Mouse (Mus musculus): Measurements from ENCODE around the gene Myt1l. TPM values are rescaled to one million over a fixed set of nuclear protein-coding genes. Genes with fewer than 3 reads are reported as not detected.

Myt1l gene
- polyA plus RNA-seq, 1 experiment from 2014 or later = 254 TPM

DNA sequence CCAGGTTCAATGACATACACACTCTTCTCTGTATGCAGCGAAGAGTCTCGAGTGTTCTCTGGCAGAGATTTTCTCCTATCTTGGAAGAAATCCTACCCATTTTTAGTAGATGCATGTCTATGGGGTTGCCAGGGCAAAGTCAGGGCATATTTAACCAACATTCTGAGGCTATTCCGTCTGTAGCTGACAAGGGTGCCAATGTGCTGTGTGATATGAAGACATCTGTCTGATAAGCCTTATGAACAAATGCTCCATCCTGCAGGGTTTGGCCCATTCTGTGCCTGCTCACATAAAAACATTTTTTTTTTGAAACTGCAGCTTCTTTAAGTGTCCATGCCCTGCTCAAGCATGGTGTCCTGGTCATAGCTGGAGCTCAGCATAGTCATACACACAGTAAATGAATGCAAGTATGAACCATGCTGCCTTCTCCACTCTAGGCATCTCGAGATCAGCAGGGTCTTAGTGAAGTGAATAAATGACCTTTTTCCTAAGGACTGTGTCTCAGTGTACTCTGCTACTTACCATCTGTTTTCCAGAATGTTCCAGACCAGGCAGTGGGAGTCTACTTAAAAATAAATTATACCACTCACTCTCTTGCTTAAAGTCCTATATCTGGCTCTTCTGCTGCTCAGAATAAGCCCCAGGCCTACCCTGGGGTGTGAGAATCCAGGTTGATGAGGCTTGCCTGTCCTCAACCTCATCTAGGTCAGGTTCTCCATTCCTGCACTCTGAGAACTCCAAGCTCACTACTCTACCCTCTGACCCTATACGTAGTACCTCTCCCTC lies 227.1 kb downstream of the Myt1l start:
- no peak overlapping the region for H3K4me3 ChIP-seq
- 71% methylated on average over 5 of the region's 5 CpGs for WGBS
- no peak overlapping the region for H3K4me2 ChIP-seq (replicated peaks)
- no peaks in the 10 kb centered on the region for H3K27me3 ChIP-seq
- H3K36me3 ChIP-seq = no peaks in the 10 kb centered on the region
- H3K9ac ChIP-seq (replicated peaks) = no peak overlapping the region
- peak; percentile 46; the same call in 1 of the 2 replicates for ATAC-seq (replicated peaks)
- H3K4me1 ChIP-seq = peaks cover 26% of the 10 kb centered on the region
- no peaks in the 10 kb centered on the region for H3K9me3 ChIP-seq
- H3K27ac ChIP-seq (replicated peaks) = peak overlapping the region; percentile 31

DNA sequence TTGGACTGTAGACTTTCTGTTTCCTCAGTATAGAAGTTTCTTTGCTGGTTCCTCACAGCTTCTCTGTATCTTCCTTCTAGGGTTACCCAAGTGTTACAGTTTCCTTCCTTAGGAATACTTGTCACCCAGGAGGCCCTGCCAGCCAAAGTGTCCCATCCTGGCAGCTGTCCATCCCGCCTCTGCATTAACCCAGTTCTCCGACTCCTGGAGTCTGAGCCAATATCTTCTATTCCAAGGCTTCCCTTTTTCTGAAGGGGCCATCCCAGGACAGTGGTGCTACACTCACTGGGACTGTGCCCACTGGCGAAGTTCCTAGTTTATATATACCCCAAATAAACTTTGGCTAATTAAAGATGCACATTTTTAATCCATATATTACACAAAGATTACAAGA lies 227.7 kb downstream of the Myt1l start:
- H3K4me3 ChIP-seq = no peak overlapping the region
- H3K27ac ChIP-seq (replicated peaks) = peak overlapping the region; percentile 31; the same call in 1 of the 2 replicates
- no peak for ATAC-seq (replicated peaks)
- H3K36me3 ChIP-seq = no peaks in the 10 kb centered on the region
- H3K9ac ChIP-seq (replicated peaks) = no peak overlapping the region
- no peak overlapping the region for H3K4me2 ChIP-seq (replicated peaks)
- no peaks in the 10 kb centered on the region for H3K27me3 ChIP-seq
- H3K4me1 ChIP-seq = peaks cover 22% of the 10 kb centered on the region
- no peaks in the 10 kb centered on the region for H3K9me3 ChIP-seq
- WGBS = 69% methylated on average over 3 of the region's 3 CpGs

DNA sequence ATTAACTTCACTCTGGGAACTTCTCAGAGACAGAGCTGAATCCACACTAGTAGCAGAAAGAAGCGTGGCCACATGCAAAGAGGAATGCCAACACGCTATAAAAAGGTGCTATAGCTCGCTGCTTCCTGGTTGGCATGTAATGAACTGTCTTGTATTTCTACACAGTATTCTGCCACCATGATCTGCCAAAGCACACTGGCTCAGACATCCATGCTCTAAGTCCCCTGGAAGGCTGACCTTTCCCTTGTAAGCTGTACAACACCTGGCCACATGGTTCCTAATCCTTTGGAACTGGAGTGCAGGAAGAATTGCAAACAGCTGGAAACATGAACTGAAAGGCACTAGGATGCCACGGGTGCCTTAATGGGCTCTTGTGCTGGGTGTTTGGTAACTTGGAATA lies 232.4 kb downstream of the Myt1l start:
- WGBS = 84% methylated on average over 4 of the region's 4 CpGs
- peaks cover 6% of the 10 kb centered on the region for H3K4me1 ChIP-seq
- ATAC-seq (replicated peaks) = no peak

DNA sequence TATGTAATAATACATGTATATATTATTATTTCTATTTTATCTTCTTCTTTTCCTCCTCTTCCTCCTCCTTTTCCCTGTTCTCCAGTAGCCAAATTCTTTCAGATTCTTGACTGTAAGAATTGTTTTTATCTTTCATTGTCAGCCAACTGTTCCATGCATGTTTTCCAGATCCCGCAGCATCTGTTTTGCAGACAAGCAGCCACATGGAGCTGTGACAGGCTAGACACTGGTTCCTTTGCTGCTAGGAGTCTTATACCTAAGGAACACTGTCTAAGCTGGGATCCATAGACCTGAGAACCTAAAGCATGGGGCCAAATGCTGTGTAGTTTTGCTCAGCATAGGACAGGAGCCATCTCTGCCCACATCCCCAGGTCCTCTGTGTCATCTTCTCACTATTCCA lies 238.0 kb downstream of the Myt1l start:
- 76% methylated on average over 1 of the region's 1 CpGs for WGBS
- Histone ChIP-seq H3K36me3 (no peaks in the 10 kb centered on the region), H3K27me3 (no peaks in the 10 kb centered on the region), H3K4me3 (no peak overlapping the region), H3K27ac (replicated peaks) (no peak overlapping the region), H3K4me2 (replicated peaks) (no peak overlapping the region), H3K9me3 (no peaks in the 10 kb centered on the region), H3K4me1 (0 out of 2 replicates have a peak, but pooled peaks cover 3% of the 10 kb centered on the region), H3K9ac (replicated peaks) (no peak overlapping the region)
- no peak for ATAC-seq (replicated peaks)

More for the DNA sequence above, 232.4 kb downstream of the Myt1l start:
- Histone ChIP-seq H3K4me2 (replicated peaks) (no peak overlapping the region), H3K9ac (replicated peaks) (no peak overlapping the region), H3K27ac (replicated peaks) (0 out of 2 replicates have a peak overlapping the region, but pooled peaks have one; percentile 9), H3K9me3 (no peaks in the 10 kb centered on the region), H3K27me3 (no peaks in the 10 kb centered on the region), H3K4me3 (no peak overlapping the region), H3K36me3 (no peaks in the 10 kb centered on the region)

DNA sequence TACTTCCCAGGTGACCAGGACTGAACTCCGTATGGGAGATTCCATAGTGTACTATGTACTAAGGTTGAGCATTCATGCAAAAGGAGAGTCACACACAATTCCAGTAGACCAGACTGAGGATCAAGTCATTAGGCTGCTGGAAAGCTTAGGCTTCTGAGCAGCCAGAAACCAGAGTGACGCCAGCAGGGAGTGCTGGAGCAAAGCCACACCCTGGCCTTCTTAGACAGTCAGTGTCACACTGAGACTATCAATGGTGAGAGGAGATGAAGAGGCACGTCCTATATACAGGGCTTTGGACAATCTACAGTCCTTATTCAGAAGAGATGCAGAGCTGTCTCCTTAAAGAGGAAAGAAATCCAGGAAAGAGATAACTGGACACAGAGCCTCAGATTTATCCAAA lies 243.6 kb downstream of the Myt1l start:
- Histone ChIP-seq H3K9ac (replicated peaks) (no peak overlapping the region), H3K4me3 (no peak overlapping the region), H3K4me1 (peaks cover 7% of the 10 kb centered on the region), H3K9me3 (no peaks in the 10 kb centered on the region), H3K27me3 (no peaks in the 10 kb centered on the region), H3K4me2 (replicated peaks) (no peak overlapping the region), H3K36me3 (no peaks in the 10 kb centered on the region), H3K27ac (replicated peaks) (no peak overlapping the region; the same call in 1 of the 2 replicates)
- no peak for ATAC-seq (replicated peaks)
- 68% methylated on average over 3 of the region's 3 CpGs for WGBS

DNA sequence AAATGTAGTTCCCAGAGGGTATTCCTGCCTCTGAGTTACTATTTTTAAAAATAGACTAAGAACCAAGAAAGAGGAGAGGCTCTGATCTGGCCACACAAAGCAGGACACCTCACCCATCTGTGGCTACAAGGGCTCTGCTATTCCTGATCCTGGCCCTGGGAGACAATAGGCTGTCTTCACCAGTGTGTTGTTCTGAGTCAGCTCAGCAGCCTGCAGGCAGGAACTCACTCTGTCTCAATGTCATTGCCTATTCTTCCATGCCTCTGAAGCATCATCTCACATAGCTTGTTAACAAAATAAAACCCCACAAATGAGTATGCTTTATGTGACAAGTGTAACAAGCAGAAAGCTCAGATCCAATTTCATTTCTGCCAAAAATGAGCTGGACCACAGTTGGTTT lies 244.2 kb downstream of the Myt1l start:
- H3K27ac ChIP-seq (replicated peaks) = peak overlapping the region; percentile 67
- H3K9ac ChIP-seq (replicated peaks) = no peak overlapping the region
- H3K27me3 ChIP-seq = no peaks in the 10 kb centered on the region
- no peak for ATAC-seq (replicated peaks)
- H3K4me1 ChIP-seq = peaks cover 7% of the 10 kb centered on the region
- H3K4me3 ChIP-seq = no peak overlapping the region
- H3K9me3 ChIP-seq = no peaks in the 10 kb centered on the region
- H3K4me2 ChIP-seq (replicated peaks) = no peak overlapping the region
- no peaks in the 10 kb centered on the region for H3K36me3 ChIP-seq

DNA sequence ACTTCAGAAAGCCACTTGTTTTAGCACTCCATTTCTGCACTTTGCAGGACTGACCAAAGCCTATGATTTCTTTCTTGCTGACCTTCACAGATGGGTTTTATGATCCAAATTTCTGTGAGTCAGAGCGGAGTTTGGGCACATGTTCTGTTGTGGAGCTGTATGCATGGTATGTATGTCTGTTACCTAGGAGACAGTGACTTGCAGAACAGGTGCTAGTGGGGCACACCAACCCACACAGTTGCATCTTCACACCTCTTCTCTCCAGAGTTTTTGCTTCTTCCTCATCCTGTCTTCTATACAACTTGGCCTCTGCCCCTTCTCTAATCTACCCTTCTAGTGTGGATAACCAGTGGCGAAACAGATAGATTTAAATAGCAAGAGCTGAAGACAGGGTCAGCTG lies 250.7 kb downstream of the Myt1l start:
- H3K27me3 ChIP-seq = no peaks in the 10 kb centered on the region
- H3K4me2 ChIP-seq (replicated peaks) = no peak overlapping the region
- no peaks in the 10 kb centered on the region for H3K4me1 ChIP-seq
- H3K4me3 ChIP-seq = no peak overlapping the region
- no peak overlapping the region for H3K27ac ChIP-seq (replicated peaks)
- WGBS = 87% methylated on average over 2 of the region's 2 CpGs
- ATAC-seq (replicated peaks) = no peak
- H3K9ac ChIP-seq (replicated peaks) = no peak overlapping the region
- no peaks in the 10 kb centered on the region for H3K9me3 ChIP-seq
- H3K36me3 ChIP-seq = no peaks in the 10 kb centered on the region

DNA sequence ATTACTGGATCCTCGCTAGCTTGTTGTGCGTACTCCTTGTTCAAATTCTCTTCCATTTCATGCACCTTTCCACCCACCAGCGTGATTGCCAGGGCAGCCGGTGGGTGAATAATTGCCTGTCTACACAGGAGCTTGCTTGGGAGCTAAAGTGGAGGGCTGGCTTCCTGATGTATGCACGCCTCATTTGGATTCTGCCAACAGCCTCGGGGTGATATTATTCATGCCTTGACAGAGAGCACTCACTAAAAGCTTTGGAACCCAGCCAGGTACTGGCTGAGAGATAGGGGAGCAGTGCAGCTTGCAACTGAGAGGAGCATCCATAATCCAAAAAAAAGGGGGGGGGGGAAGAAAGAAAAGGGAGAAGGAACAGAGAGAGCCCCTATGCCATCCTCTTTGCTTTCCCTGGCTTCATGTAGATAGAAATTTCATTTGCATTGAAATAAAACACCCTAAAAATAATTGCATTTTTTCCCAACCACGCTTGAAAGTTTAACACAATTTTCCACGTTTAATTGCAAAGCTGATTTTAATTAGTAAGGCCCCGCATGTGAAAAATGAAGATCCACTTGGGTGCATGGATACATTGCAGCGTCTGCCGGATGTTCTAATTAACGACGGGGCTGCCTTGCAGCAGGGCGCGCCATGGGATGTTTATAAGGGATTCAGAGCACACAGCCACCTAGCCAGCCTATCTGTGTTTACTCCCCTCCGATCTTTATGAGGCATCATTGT lies 261.3 kb downstream of the Myt1l start:
- H3K27me3 ChIP-seq = no peaks in the 10 kb centered on the region
- no peak overlapping the region for H3K4me3 ChIP-seq
- H3K4me2 ChIP-seq (replicated peaks) = peak overlapping the region; percentile 37
- peak; percentile 95 for ATAC-seq (replicated peaks)
- no peaks in the 10 kb centered on the region for H3K9me3 ChIP-seq
- peak overlapping the region; percentile 95 for H3K27ac ChIP-seq (replicated peaks)
- peaks cover 5% of the 10 kb centered on the region; the same call in 1 of the 2 replicates for H3K36me3 ChIP-seq
- peaks cover 39% of the 10 kb centered on the region for H3K4me1 ChIP-seq
- WGBS = 7% methylated on average over 16 of the region's 16 CpGs
- peak overlapping the region; percentile 17; the same call in 1 of the 2 replicates for H3K9ac ChIP-seq (replicated peaks)

DNA sequence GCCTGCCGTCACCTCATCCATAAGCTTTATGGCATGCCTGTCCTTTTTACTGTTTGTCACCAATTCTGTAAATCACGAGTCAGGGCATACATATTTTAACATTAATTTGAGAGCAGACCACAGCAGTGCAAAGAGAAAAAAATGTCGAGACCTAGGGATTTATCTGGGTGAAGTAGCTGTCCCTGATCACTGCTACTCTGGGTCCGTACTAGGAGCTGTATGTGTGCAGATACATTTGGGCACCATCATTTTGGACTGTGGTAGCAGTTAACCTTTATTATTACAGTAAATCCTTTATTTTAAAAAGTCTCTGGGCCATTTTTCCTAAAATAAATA lies 261.8 kb downstream of the Myt1l start:
- H3K4me2 ChIP-seq (replicated peaks) = peak overlapping the region; percentile 37
- no peaks in the 10 kb centered on the region for H3K27me3 ChIP-seq
- WGBS = 13% methylated on average over 4 of the region's 4 CpGs
- H3K27ac ChIP-seq (replicated peaks) = peak overlapping the region; percentile 95
- no peaks in the 10 kb centered on the region for H3K9me3 ChIP-seq
- peaks cover 39% of the 10 kb centered on the region for H3K4me1 ChIP-seq
- ATAC-seq (replicated peaks) = peak; percentile 41; the same call in 1 of the 2 replicates
- H3K4me3 ChIP-seq = no peak overlapping the region
- no peaks in the 10 kb centered on the region for H3K36me3 ChIP-seq
- peak overlapping the region; percentile 17; the same call in 1 of the 2 replicates for H3K9ac ChIP-seq (replicated peaks)

DNA sequence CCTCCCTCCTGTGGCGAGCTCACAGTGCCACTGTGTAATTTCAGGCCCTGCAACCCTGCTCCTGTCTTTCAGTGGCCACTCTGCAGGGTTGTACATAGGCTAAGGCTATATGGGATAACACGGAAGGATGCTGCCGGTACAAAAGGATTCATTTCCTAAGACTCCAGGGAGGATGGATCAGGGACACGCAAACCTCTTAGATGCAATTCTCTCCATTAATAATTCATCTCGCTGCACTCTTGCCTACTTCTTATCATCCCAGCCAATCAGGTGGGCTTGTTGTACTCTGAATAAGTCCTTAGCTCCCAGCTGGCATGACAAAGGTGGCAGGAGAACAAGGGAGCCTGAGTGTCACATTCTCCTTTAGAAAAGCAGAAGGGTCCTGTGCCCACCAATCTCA lies 264.8 kb downstream of the Myt1l start:
- H3K9me3 ChIP-seq = no peaks in the 10 kb centered on the region
- H3K36me3 ChIP-seq = no peaks in the 10 kb centered on the region
- no peak overlapping the region for H3K9ac ChIP-seq (replicated peaks)
- H3K4me1 ChIP-seq = peaks cover 31% of the 10 kb centered on the region
- no peak overlapping the region for H3K4me3 ChIP-seq
- 84% methylated on average over 5 of the region's 5 CpGs for WGBS
- H3K27ac ChIP-seq (replicated peaks) = no peak overlapping the region
- no peak overlapping the region for H3K4me2 ChIP-seq (replicated peaks)
- H3K27me3 ChIP-seq = no peaks in the 10 kb centered on the region
- no peak for ATAC-seq (replicated peaks)

DNA sequence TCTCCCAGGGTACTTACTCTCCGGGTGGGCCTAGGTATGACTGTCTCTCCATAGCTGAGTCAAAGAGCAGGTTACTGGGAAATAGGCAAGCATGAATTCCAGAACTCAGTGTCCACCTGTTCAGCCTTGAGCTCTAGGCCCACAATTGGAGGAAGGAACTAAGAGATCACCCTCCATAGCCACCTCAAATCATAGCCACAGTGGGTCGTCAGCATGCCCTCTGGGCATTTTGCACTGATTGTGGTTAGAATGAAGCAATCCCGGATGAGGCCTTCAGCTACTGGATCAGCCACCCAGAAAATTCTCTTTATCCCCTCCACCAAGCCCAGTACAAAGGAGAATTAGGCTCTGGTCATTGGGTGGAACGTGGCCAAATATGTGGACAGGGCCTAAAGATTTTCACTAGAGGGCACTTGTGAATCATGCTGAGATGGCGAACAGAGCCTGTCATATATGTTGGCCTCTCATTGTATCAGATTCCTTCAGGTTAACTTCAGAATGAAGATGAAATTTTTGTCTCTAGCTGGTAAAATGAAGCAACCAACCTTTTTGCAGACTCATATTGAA lies 267.0 kb downstream of the Myt1l start:
- H3K9ac ChIP-seq (replicated peaks) = no peak overlapping the region
- H3K27ac ChIP-seq (replicated peaks) = no peak overlapping the region
- no peaks in the 10 kb centered on the region for H3K9me3 ChIP-seq
- no peaks in the 10 kb centered on the region for H3K36me3 ChIP-seq
- H3K4me2 ChIP-seq (replicated peaks) = no peak overlapping the region
- 38% methylated on average over 5 of the region's 5 CpGs for WGBS
- peaks cover 10% of the 10 kb centered on the region for H3K4me1 ChIP-seq
- ATAC-seq (replicated peaks) = no peak
- no peaks in the 10 kb centered on the region for H3K27me3 ChIP-seq
- H3K4me3 ChIP-seq = no peak overlapping the region

Measured in forebrain, embryonic 15.5 days (tissue).